Mouse (Mus musculus): ENCODE measurements around the gene Mccc1.

Mccc1 gene

GRCm38 (mm10) chr3:36000275-36001239, at the start of gene Mccc1:
TSS of gene Mccc1 (minus strand) at chr3:36000678.
- DNase-seq (ENCODE audit: low spot score in 2 of 2) = peak; percentile 90 to 92

GRCm38 (mm10) chr3:36049106-36049505, 48.6 kb upstream of the Mccc1 start:
- no peak for DNase-seq (ENCODE audit: low spot score in 2 of 2)

- DNase-seq (ENCODE audit: low spot score in 2 of 2) = no peak
Observed at GRCm38 (mm10) chr3:36045086-36045485, 44.6 kb upstream of the Mccc1 start.

GRCm38 (mm10) chr3:36044520-36044919, 44.0 kb upstream of the Mccc1 start:
- no peak for DNase-seq (ENCODE audit: low spot score in 2 of 2)

GRCm38 (mm10) chr3:36031740-36032510, 31.4 kb upstream of the Mccc1 start:
- DNase-seq (ENCODE audit: low spot score in 2 of 2) = no peak

- no peak for DNase-seq (ENCODE audit: low spot score in 2 of 2)
Observed at GRCm38 (mm10) chr3:36029993-36030392, 29.5 kb upstream of the Mccc1 start.

GRCm38 (mm10) chr3:36025732-36026131, 25.3 kb upstream of the Mccc1 start:
- no peak for DNase-seq (ENCODE audit: low spot score in 2 of 2)

- DNase-seq (ENCODE audit: low spot score in 2 of 2) = no peak
Observed at GRCm38 (mm10) chr3:36011239-36011638, 10.8 kb upstream of the Mccc1 start.

- no peak for DNase-seq (ENCODE audit: low spot score in 2 of 2)
Observed at GRCm38 (mm10) chr3:36008411-36009154, 8.1 kb upstream of the Mccc1 start.

GRCm38 (mm10) chr3:36004028-36004895, 3.8 kb upstream of the Mccc1 start:
- no peak for DNase-seq (ENCODE audit: low spot score in 2 of 2)

- DNase-seq (ENCODE audit: low spot score in 2 of 2) = no peak
Observed at GRCm38 (mm10) chr3:35994552-35995531, 5.6 kb downstream of the Mccc1 start.

- DNase-seq (ENCODE audit: low spot score in 2 of 2) = no peak
Observed at GRCm38 (mm10) chr3:35990715-35991114, 9.8 kb downstream of the Mccc1 start.

GRCm38 (mm10) chr3:35988031-35988430, 12.4 kb downstream of the Mccc1 start:
- DNase-seq (ENCODE audit: low spot score in 2 of 2) = no peak

- no peak for DNase-seq (ENCODE audit: low spot score in 2 of 2)
Observed at GRCm38 (mm10) chr3:35986266-35986665, 14.2 kb downstream of the Mccc1 start.

GRCm38 (mm10) chr3:35973551-35973950, 26.9 kb downstream of the Mccc1 start:
- DNase-seq (ENCODE audit: low spot score in 2 of 2) = no peak

GRCm38 (mm10) chr3:35972985-35973384, 27.5 kb downstream of the Mccc1 start:
- no peak for DNase-seq (ENCODE audit: low spot score in 2 of 2)

GRCm38 (mm10) chr3:35971149-35971548, 29.3 kb downstream of the Mccc1 start:
- no peak for DNase-seq (ENCODE audit: low spot score in 2 of 2)

GRCm38 (mm10) chr3:35970441-35970840, 30.0 kb downstream of the Mccc1 start:
- DNase-seq (ENCODE audit: low spot score in 2 of 2) = no peak

GRCm38 (mm10) chr3:35967366-35967921, 33.0 kb downstream of the Mccc1 start:
- peak in 1 of 2 experiments; percentile 44 for DNase-seq (ENCODE audit: low spot score in 2 of 2)
